Mouse (Mus musculus): ENCODE results near the gene Olfr1287.

GRCm38 (mm10) chr2:111480519-111480918, 31.6 kb downstream of the Olfr1287 start, which contains the start of gene Olfr1289:
- TF ChIP-seq MYOG (IDR thresholded peaks at IDR 0.05; ENCODE audit: control insufficient read depth, extremely low read depth, insufficient read length), result no peak
- no peak for TF ChIP-seq CTCF (IDR thresholded peaks at IDR 0.05; ENCODE audit: control insufficient read depth, insufficient read depth, insufficient read length)
